Mouse (Mus musculus) Patski (cell line): ENCODE measurements around the gene Slc22a15. TPM values are rescaled to one million over a fixed set of nuclear protein-coding genes. Genes with fewer than 3 reads are reported as not detected.

Experiments
- ATAC-seq: fragments of 100-300 bp; one replicate; pipeline ENCODE4 v1.8.0; 2021
- CTCF ChIA-PET: fragments of 350-600 bp; sonication (Branson Sonifier 250); formaldehyde crosslinking; loops from one replicate; lab custom pipeline; 2022; ENCODE audit warnings: inconsistent platforms; lab: Charles Lee
- POLR2A ChIA-PET: fragments of 350-600 bp; sonication (Branson Sonifier 250); formaldehyde crosslinking; loops from one replicate; lab custom pipeline; 2022; ENCODE audit warnings: antibody characterized with exemption, inconsistent platforms; lab: Charles Lee
- DNase-seq: peaks from one replicate; pipeline ENCODE4 v3.0.0-alpha.2; 2011; ENCODE audit warnings: low read depth, low spot score
- H3K27me3 ChIP-seq: fragments of 371-371 bp; one replicate; pipeline ENCODE4 v1.5.1; 2021
- CTCF ChIP-seq: fragments of 100-300 bp; IDR thresholded peaks from one replicate; pipeline ENCODE4 v1.5.1; 2021
- in situ Hi-C: fragments of 300-500 bp; cut with MboI; formaldehyde crosslinking; loops from 3 replicates; pipeline ENCODE4 v1.11.1; 2018; ENCODE audit warnings: low pct_unique_long_range_greater_than_20kb, mixed read lengths
- polyA plus RNA-seq: library from polyadenylated mRNA; unstranded; gene quantifications from one replicate; pipeline ENCODE4 v1.2.3, GENCODE M21; 2021

The Slc22a15 gene
- polyA plus RNA-seq, 1 experiment from 2014 or later: 21.9 TPM

- TF ChIP-seq CTCF: no peak
- peak; percentile 83 for DNase-seq
- POLR2A ChIA-PET: interaction anchor here (0.7 to 9.9 kb wide), 9 partner anchors 16 to 302 kb away, joined by 3 to 152 read pairs (median 5); partner anchors contain the start of gene Atp1a1
- no peaks in the 10 kb centered on the region for H3K27me3 ChIP-seq
- peak; percentile 82 for ATAC-seq
- CTCF ChIA-PET: interaction anchor here (1.0 to 11.7 kb wide), 11 partner anchors 95 to 312 kb away, joined by 3 to 214 read pairs (median 4); no protein-coding TSS in a partner anchor
- in situ Hi-C loops: loop anchor here (5.0 to 10.0 kb wide), 4 partner anchors 209 to 481 kb away; no protein-coding TSS in a partner anchor
These were observed 118.1 kb downstream of the Slc22a15 start for GRCm38 (mm10) chr3:101806149-101806548.

Other genes with a start within 250 kb of the Slc22a15 start
- 1.1 TPM for gene Mab21l3, start 75.5 kb downstream of the Slc22a15 start, polyA plus RNA-seq
- gene Nhlh2, start 85.6 kb upstream of the Slc22a15 start, polyA plus RNA-seq: not detected
- gene Casq2, start 162.0 kb upstream of the Slc22a15 start, polyA plus RNA-seq: 0.17 TPM